Mouse (Mus musculus): Measurements from ENCODE around the gene Pigx.

The Pigx gene

GRCm38 (mm10) chr16:32042367-32042766 is 57.2 kb downstream of the Pigx start:
- no peak for DNase-seq
